Mouse (Mus musculus) liver, embryonic 12.5 days (tissue): ENCODE data around the gene Gfap. TPM values are rescaled to one million over a fixed set of nuclear protein-coding genes. Genes with fewer than 3 reads are reported as not detected.

ENCODE experiments used
- ATAC-seq: fragments of 200-750 bp; cut with Nextera tagmentation; 2 replicates; pipeline ENCODE4 v1.8.0; 2017; ENCODE audit warnings: moderate number of reproducible peaks, mild to moderate bottlenecking, moderate library complexity
- H3K27ac ChIP-seq: fragments of 300-500 bp; sonication (generic); 2 replicates; pipeline ENCODE4 v1.5.1; 2016; ENCODE audit warnings: mild to moderate bottlenecking
- H3K27me3 ChIP-seq: fragments of 300-500 bp; sonication (generic); replicated peaks from 2 replicates; pipeline ENCODE4 v1.6.1; 2016; ENCODE audit warnings: mild to moderate bottlenecking, moderate library complexity
- H3K36me3 ChIP-seq: fragments of 300-500 bp; sonication (generic); 2 replicates; pipeline ENCODE4 v1.6.1; 2016; ENCODE audit warnings: mild to moderate bottlenecking, moderate library complexity
- H3K4me1 ChIP-seq: fragments of 300-500 bp; sonication (generic); 2 replicates; pipeline ENCODE4 v1.6.1; 2016
- H3K4me2 ChIP-seq: fragments of 300-500 bp; sonication (generic); 2 replicates; pipeline ENCODE4 v1.6.1; 2016; ENCODE audit warnings: mild to moderate bottlenecking, moderate library complexity
- H3K4me3 ChIP-seq: fragments of 300-500 bp; sonication (generic); 2 replicates; pipeline ENCODE4 v1.5.1; 2016; ENCODE audit warnings: mild to moderate bottlenecking, moderate library complexity
- H3K9ac ChIP-seq: fragments of 300-500 bp; sonication (generic); 2 replicates; pipeline ENCODE4 v1.6.1; 2016; ENCODE audit warnings: mild to moderate bottlenecking, moderate library complexity
- H3K9me3 ChIP-seq: fragments of 300-500 bp; sonication (generic); replicated peaks from 2 replicates; pipeline ENCODE4 v1.6.1; 2016; ENCODE audit warnings: mild to moderate bottlenecking, moderate library complexity
- WGBS: fragments of 180-500 bp; shearing (Covaris S2); methylation state at CpG from one replicate; pipeline ENCODE4 v1.1.7; 2016; ENCODE audit not compliant: insufficient replicate concordance; 5-methylcytosine and 5-hydroxymethylcytosine counted together
- polyA plus RNA-seq: library from polyadenylated mRNA; unstranded; fragments of >200 nt; fragmentation: Nextera tagmentation; extraction: Ambion mirVana; gene quantifications from 2 replicates; pipeline ENCODE4 v1.2.1, GENCODE M21; 2016

Gene Gfap
- polyA plus RNA-seq, 1 experiment from 2014 or later = 7.3 TPM

GRCm38 (mm10) chr11:102859933-102860332 is 40.8 kb downstream of the Gfap start:
- Histone ChIP-seq H3K36me3 (peaks cover 100% of the 10 kb centered on the region), H3K4me2 (no peak overlapping the region), H3K4me3 (no peak overlapping the region), H3K27ac (no peak overlapping the region), H3K9ac (no peak overlapping the region), H3K27me3 (no peaks in the 10 kb centered on the region), H3K4me1 (no peaks in the 10 kb centered on the region), H3K9me3 (no peaks in the 10 kb centered on the region)
- no peak for ATAC-seq
- 91% methylated on average over 8 of the region's 8 CpGs for WGBS

GRCm38 (mm10) chr11:102858951-102859350 is 41.8 kb downstream of the Gfap start:
- peaks cover 100% of the 10 kb centered on the region for H3K36me3 ChIP-seq

GRCm38 (mm10) chr11:102855941-102856340 is 44.8 kb downstream of the Gfap start:
- no peak overlapping the region for H3K27ac ChIP-seq
- H3K4me2 ChIP-seq = no peak overlapping the region
- H3K27me3 ChIP-seq = no peaks in the 10 kb centered on the region
- H3K9ac ChIP-seq = no peak overlapping the region
- no peaks in the 10 kb centered on the region for H3K9me3 ChIP-seq
- peaks cover 100% of the 10 kb centered on the region for H3K36me3 ChIP-seq
- H3K4me1 ChIP-seq = no peaks in the 10 kb centered on the region
- 77% methylated on average over 6 of the region's 6 CpGs for WGBS
- no peak for ATAC-seq
- no peak overlapping the region for H3K4me3 ChIP-seq

More at GRCm38 (mm10) chr11:102858951-102859350, 41.8 kb downstream of the Gfap start:
- no peaks in the 10 kb centered on the region for H3K4me1 ChIP-seq
- 90% methylated on average over 11 of the region's 11 CpGs for WGBS
- H3K9me3 ChIP-seq = no peaks in the 10 kb centered on the region
- ATAC-seq = no peak
- H3K9ac ChIP-seq = no peak overlapping the region
- no peak overlapping the region for H3K27ac ChIP-seq
- H3K27me3 ChIP-seq = no peaks in the 10 kb centered on the region
- no peak overlapping the region for H3K4me2 ChIP-seq
- H3K4me3 ChIP-seq = no peak overlapping the region

- Histone ChIP-seq H3K4me3 (no peak overlapping the region), H3K9me3 (no peaks in the 10 kb centered on the region), H3K9ac (no peak overlapping the region), H3K4me1 (no peaks in the 10 kb centered on the region), H3K36me3 (peaks cover 100% of the 10 kb centered on the region), H3K4me2 (no peak overlapping the region), H3K27ac (no peak overlapping the region), H3K27me3 (no peaks in the 10 kb centered on the region)
- ATAC-seq = no peak
These were observed 47.0 kb downstream of the Gfap start for GRCm38 (mm10) chr11:102853760-102854159.

GRCm38 (mm10) chr11:102851883-102852282 is 48.8 kb downstream of the Gfap start:
- Histone ChIP-seq H3K27me3 (no peaks in the 10 kb centered on the region), H3K4me2 (no peak overlapping the region), H3K4me3 (no peak overlapping the region), H3K9ac (no peak overlapping the region), H3K36me3 (peaks cover 100% of the 10 kb centered on the region), H3K9me3 (no peaks in the 10 kb centered on the region), H3K4me1 (no peaks in the 10 kb centered on the region), H3K27ac (no peak overlapping the region)
- 75% methylated on average over 5 of the region's 5 CpGs for WGBS
- no peak for ATAC-seq

GRCm38 (mm10) chr11:102845926-102846325 is 54.8 kb downstream of the Gfap start:
- H3K4me1 ChIP-seq = no peaks in the 10 kb centered on the region
- H3K9me3 ChIP-seq = no peaks in the 10 kb centered on the region
- no peak for ATAC-seq
- H3K36me3 ChIP-seq = peaks cover 100% of the 10 kb centered on the region
- H3K4me3 ChIP-seq = no peak overlapping the region
- no peaks in the 10 kb centered on the region for H3K27me3 ChIP-seq
- H3K4me2 ChIP-seq = no peak overlapping the region
- H3K27ac ChIP-seq = no peak overlapping the region
- H3K9ac ChIP-seq = no peak overlapping the region
- 87% methylated on average over 10 of the region's 10 CpGs for WGBS

GRCm38 (mm10) chr11:102838616-102839150 is 62.0 kb downstream of the Gfap start:
- 83% methylated on average over 9 of the region's 9 CpGs for WGBS
- Histone ChIP-seq H3K9ac (no peak overlapping the region), H3K27ac (no peak overlapping the region), H3K9me3 (no peaks in the 10 kb centered on the region), H3K27me3 (0 out of 2 replicates have a peak, but pooled peaks cover 2% of the 10 kb centered on the region), H3K4me2 (no peak overlapping the region), H3K4me3 (no peak overlapping the region), H3K36me3 (peaks cover 73% of the 10 kb centered on the region), H3K4me1 (no peaks in the 10 kb centered on the region)
- ATAC-seq = no peak

GRCm38 (mm10) chr11:102838126-102838525 is 62.6 kb downstream of the Gfap start:
- H3K36me3 ChIP-seq = peaks cover 68% of the 10 kb centered on the region
- no peak for ATAC-seq
- no peak overlapping the region for H3K9ac ChIP-seq

GRCm38 (mm10) chr11:102837385-102837784 is 63.3 kb downstream of the Gfap start:
- 74% methylated on average over 1 of the region's 1 CpGs for WGBS
- H3K27me3 ChIP-seq = peaks cover 10% of the 10 kb centered on the region
- no peak overlapping the region for H3K4me2 ChIP-seq
- no peak overlapping the region for H3K27ac ChIP-seq
- H3K9ac ChIP-seq = no peak overlapping the region
- peaks cover 60% of the 10 kb centered on the region for H3K36me3 ChIP-seq
- ATAC-seq = no peak
- H3K4me3 ChIP-seq = no peak overlapping the region
- H3K9me3 ChIP-seq = no peaks in the 10 kb centered on the region
- H3K4me1 ChIP-seq = no peaks in the 10 kb centered on the region

More at GRCm38 (mm10) chr11:102838126-102838525, 62.6 kb downstream of the Gfap start:
- H3K4me2 ChIP-seq = no peak overlapping the region
- no peak overlapping the region for H3K4me3 ChIP-seq
- H3K9me3 ChIP-seq = no peaks in the 10 kb centered on the region
- H3K27ac ChIP-seq = no peak overlapping the region
- 0 out of 2 replicates have a peak, but pooled peaks cover 5% of the 10 kb centered on the region for H3K27me3 ChIP-seq
- WGBS = 78% methylated on average over 2 of the region's 2 CpGs
- H3K4me1 ChIP-seq = no peaks in the 10 kb centered on the region

Other genes starting within 250 kb of the Gfap start
- 0.20 and 0.26 TPM in 2 replicates for gene Meioc, start 237.2 kb downstream of the Gfap start, polyA plus RNA-seq
- gene Ccdc43, start 203.1 kb downstream of the Gfap start, polyA plus RNA-seq = 26.9 and 27.5 TPM in 2 replicates
- gene Adam11, start 139.5 kb downstream of the Gfap start, polyA plus RNA-seq = 0.48 and 0.71 TPM in 2 replicates
- 8.7 and 9.5 TPM in 2 replicates for gene Gjc1, start 81.2 kb downstream of the Gfap start, polyA plus RNA-seq
- gene Higd1b, start 65.1 kb downstream of the Gfap start, polyA plus RNA-seq = not detected in 2 replicates
- gene Eftud2, start 19.9 kb downstream of the Gfap start, polyA plus RNA-seq = 192 and 196 TPM in 2 replicates
- gene Ccdc103, start 19.7 kb downstream of the Gfap start, polyA plus RNA-seq = 0.85 and 0.97 TPM in 2 replicates
- not detected in 2 replicates for gene Fam187a, start 15.7 kb downstream of the Gfap start, polyA plus RNA-seq
- 12.4 and 14.0 TPM in 2 replicates for gene Kif18b, start 24.2 kb upstream of the Gfap start, polyA plus RNA-seq
- gene C1ql1, start 45.8 kb upstream of the Gfap start, polyA plus RNA-seq = 0.72 and 0.75 TPM in 2 replicates
- gene Nmt1, start 127.3 kb upstream of the Gfap start, polyA plus RNA-seq = 47.9 and 54.8 TPM in 2 replicates
- 41.0 and 41.7 TPM in 2 replicates for gene Dcakd, start 127.4 kb upstream of the Gfap start, polyA plus RNA-seq
- gene Plcd3, start 200.7 kb upstream of the Gfap start, polyA plus RNA-seq = 0.74 and 0.79 TPM in 2 replicates
- gene Acbd4, start 200.8 kb upstream of the Gfap start, polyA plus RNA-seq = 40.6 and 46.1 TPM in 2 replicates
- 2.4 and 3.0 TPM in 2 replicates for gene Hexim1, start 215.3 kb upstream of the Gfap start, polyA plus RNA-seq
- gene Hexim2, start 231.5 kb upstream of the Gfap start, polyA plus RNA-seq = 9.5 and 10.0 TPM in 2 replicates